Mouse (Mus musculus) megakaryocyte, embryonic 14.5 days (primary cell): ENCODE data around the gene Ttc4.

Experiments
- FLI1 ChIP-seq: IDR thresholded peaks from 2 replicates; pipeline ENCODE4 v1.6.1; 2012; ENCODE audit warnings: low read length, inconsistent platforms, mixed read lengths
- GATA1 ChIP-seq: IDR thresholded peaks from 3 replicates; pipeline ENCODE4 v1.6.1; 2012; ENCODE audit warnings: mixed read lengths, low read length, inconsistent platforms, borderline replicate concordance

DNA sequence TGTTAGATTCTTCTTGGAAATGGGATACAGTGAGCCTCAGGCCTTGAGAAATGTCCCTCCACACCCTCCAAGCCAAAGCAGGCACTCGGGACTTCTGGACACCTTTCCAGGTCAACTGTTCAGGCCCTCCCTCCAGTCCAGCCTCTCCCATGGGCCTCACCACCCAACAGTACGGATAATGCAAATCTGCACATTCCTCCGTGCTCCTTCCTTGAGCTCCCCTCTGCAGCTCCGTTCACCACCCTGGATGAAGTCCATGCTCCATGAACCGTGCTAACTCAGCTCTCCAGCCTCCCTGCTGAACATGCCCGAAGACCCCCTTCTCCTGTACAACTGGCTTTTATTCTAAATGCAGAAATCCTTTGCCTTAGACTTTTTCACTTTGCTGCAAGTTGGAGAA lies 14.0 kb downstream of the Ttc4 start:
- no peak for TF ChIP-seq GATA1
- TF ChIP-seq FLI1 = no peak
